Mouse (Mus musculus): ENCODE measurements around the gene Gdpd5. TPM values are rescaled to one million over a fixed set of nuclear protein-coding genes. Genes with fewer than 3 reads are reported as not detected.

The Gdpd5 gene
- polyA plus RNA-seq, 1 experiment from 2014 or later = 39.9 TPM

- H3K4me3 ChIP-seq (ENCODE audit: low read depth, low read length) = peak overlapping the region; percentile 44
- DNase-seq (ENCODE audit: low spot score) (peak; percentile 50), ATAC-seq (ENCODE audit: insufficient read depth, low FRiP score, low TSS enrichment) (peak; percentile 3; the same call in 1 of the 2 replicates)
- H3K27me3 ChIP-seq (ENCODE audit: control insufficient read depth, insufficient read depth, low read length) = no peaks in the 10 kb centered on the region
- H3K4me2 ChIP-seq (ENCODE audit: low read depth) = peak overlapping the region; percentile 71
- H3K9me3 ChIP-seq (ENCODE audit: control insufficient read depth, low read length) = no peaks in the 10 kb centered on the region
- 10% methylated on average over 12 of the region's 12 CpGs for WGBS
- peaks cover 19% of the 10 kb centered on the region for H3K36me3 ChIP-seq (ENCODE audit: control insufficient read depth, insufficient read depth, low read length)
- peak overlapping the region; percentile 81 for H3K9ac ChIP-seq (ENCODE audit: low read length)
- H3K27ac ChIP-seq (ENCODE audit: low read depth, low read length) = peak overlapping the region; percentile 86
- peaks cover 44% of the 10 kb centered on the region for H3K4me1 ChIP-seq (ENCODE audit: control insufficient read depth, insufficient read depth, low read length)
Measured at GRCm38 (mm10) chr7:99351104-99351801, 30.0 kb upstream of the Gdpd5 start.

- Histone ChIP-seq H3K4me2 (ENCODE audit: low read depth) (peak overlapping the region; percentile 71), H3K9ac (ENCODE audit: low read length) (peak overlapping the region; percentile 81), H3K27me3 (ENCODE audit: control insufficient read depth, insufficient read depth, low read length) (no peaks in the 10 kb centered on the region), H3K9me3 (ENCODE audit: control insufficient read depth, low read length) (no peaks in the 10 kb centered on the region), H3K36me3 (ENCODE audit: control insufficient read depth, insufficient read depth, low read length) (peaks cover 11% of the 10 kb centered on the region), H3K27ac (ENCODE audit: low read depth, low read length) (peak overlapping the region; percentile 86), H3K4me3 (ENCODE audit: low read depth, low read length) (peak overlapping the region; percentile 44), H3K4me1 (ENCODE audit: control insufficient read depth, insufficient read depth, low read length) (peaks cover 49% of the 10 kb centered on the region)
- peak; percentile 71 for ATAC-seq (ENCODE audit: insufficient read depth, low FRiP score, low TSS enrichment)
- DNase-seq (ENCODE audit: low spot score) = peak; percentile 80
- WGBS = under 1% methylated on average over 18 of the region's 18 CpGs
Measured at GRCm38 (mm10) chr7:99351802-99352517, 29.3 kb upstream of the Gdpd5 start.

- peak; percentile 18; the same call in 1 of the 2 replicates for ATAC-seq (ENCODE audit: insufficient read depth, low FRiP score, low TSS enrichment)
- Histone ChIP-seq H3K4me2 (ENCODE audit: low read depth) (peak within 1 kb of the TSS; percentile 71), H3K4me1 (ENCODE audit: control insufficient read depth, insufficient read depth, low read length) (peaks cover 54% of the 10 kb centered on the region), H3K9me3 (ENCODE audit: control insufficient read depth, low read length) (no peaks in the 10 kb centered on the region), H3K4me3 (ENCODE audit: low read depth, low read length) (peak within 1 kb of the TSS; percentile 44), H3K27ac (ENCODE audit: low read depth, low read length) (peak within 1 kb of the TSS; percentile 86), H3K9ac (ENCODE audit: low read length) (peak within 1 kb of the TSS; percentile 81), H3K36me3 (ENCODE audit: control insufficient read depth, insufficient read depth, low read length) (peaks cover 7% of the 10 kb centered on the region), H3K27me3 (ENCODE audit: control insufficient read depth, insufficient read depth, low read length) (no peaks in the 10 kb centered on the region)
- DNase-seq (ENCODE audit: low spot score) = peak; percentile 85
- under 1% methylated on average over 31 of the region's 35 CpGs for WGBS
Measured at GRCm38 (mm10) chr7:99352526-99353400, 28.5 kb upstream of the Gdpd5 start, which contains the start of gene Serpinh1. TSS of gene Serpinh1 (minus strand) at chr7:99353239.

- ATAC-seq (ENCODE audit: insufficient read depth, low FRiP score, low TSS enrichment) = no peak
Measured at GRCm38 (mm10) chr7:99355731-99356131, 25.5 kb upstream of the Gdpd5 start.

GRCm38 (mm10) chr7:99356244-99356930 lies 24.8 kb upstream of the Gdpd5 start:
- Histone ChIP-seq H3K4me2 (ENCODE audit: low read depth) (no peak overlapping the region; the same call in 1 of the 2 replicates), H3K4me3 (ENCODE audit: low read depth, low read length) (no peak overlapping the region), H3K27me3 (ENCODE audit: control insufficient read depth, insufficient read depth, low read length) (no peaks in the 10 kb centered on the region), H3K4me1 (ENCODE audit: control insufficient read depth, insufficient read depth, low read length) (peaks cover 49% of the 10 kb centered on the region), H3K9me3 (ENCODE audit: control insufficient read depth, low read length) (no peaks in the 10 kb centered on the region), H3K9ac (ENCODE audit: low read length) (peak overlapping the region; percentile 46; the same call in 1 of the 2 replicates), H3K27ac (ENCODE audit: low read depth, low read length) (peak overlapping the region; percentile 87), H3K36me3 (ENCODE audit: control insufficient read depth, insufficient read depth, low read length) (no peaks in the 10 kb centered on the region)
- 43% methylated on average over 8 of the region's 9 CpGs for WGBS
- DNase-seq (ENCODE audit: low spot score) (no peak), ATAC-seq (ENCODE audit: insufficient read depth, low FRiP score, low TSS enrichment) (no peak)

More at GRCm38 (mm10) chr7:99355731-99356131, 25.5 kb upstream of the Gdpd5 start:
- Histone ChIP-seq H3K4me3 (ENCODE audit: low read depth, low read length) (no peak overlapping the region), H3K9ac (ENCODE audit: low read length) (peak overlapping the region; percentile 46; the same call in 1 of the 2 replicates), H3K27ac (ENCODE audit: low read depth, low read length) (peak overlapping the region; percentile 87), H3K9me3 (ENCODE audit: control insufficient read depth, low read length) (no peaks in the 10 kb centered on the region), H3K36me3 (ENCODE audit: control insufficient read depth, insufficient read depth, low read length) (no peaks in the 10 kb centered on the region), H3K4me1 (ENCODE audit: control insufficient read depth, insufficient read depth, low read length) (peaks cover 51% of the 10 kb centered on the region), H3K27me3 (ENCODE audit: control insufficient read depth, insufficient read depth, low read length) (no peaks in the 10 kb centered on the region), H3K4me2 (ENCODE audit: low read depth) (peak overlapping the region; percentile 19; the same call in 1 of the 2 replicates)
- DNase-seq (ENCODE audit: low spot score) = peak; percentile 85
- 7% methylated on average over 7 of the region's 7 CpGs for WGBS

GRCm38 (mm10) chr7:99357201-99357600 lies 24.0 kb upstream of the Gdpd5 start:
- 0 out of 2 replicates have a peak overlapping the region, but pooled peaks have one; percentile 5 for H3K9ac ChIP-seq (ENCODE audit: low read length)
- ATAC-seq (ENCODE audit: insufficient read depth, low FRiP score, low TSS enrichment) (no peak), DNase-seq (ENCODE audit: low spot score) (no peak)
- no peaks in the 10 kb centered on the region for H3K27me3 ChIP-seq (ENCODE audit: control insufficient read depth, insufficient read depth, low read length)
- H3K4me1 ChIP-seq (ENCODE audit: control insufficient read depth, insufficient read depth, low read length) = peaks cover 43% of the 10 kb centered on the region
- no peak overlapping the region for H3K4me3 ChIP-seq (ENCODE audit: low read depth, low read length)
- WGBS = 67% methylated on average over 7 of the region's 7 CpGs
- H3K4me2 ChIP-seq (ENCODE audit: low read depth) = no peak overlapping the region
- H3K9me3 ChIP-seq (ENCODE audit: control insufficient read depth, low read length) = no peaks in the 10 kb centered on the region
- H3K27ac ChIP-seq (ENCODE audit: low read depth, low read length) = no peak overlapping the region
- H3K36me3 ChIP-seq (ENCODE audit: control insufficient read depth, insufficient read depth, low read length) = no peaks in the 10 kb centered on the region

- H3K27ac ChIP-seq (ENCODE audit: low read depth, low read length) = no peak overlapping the region
Measured at GRCm38 (mm10) chr7:99358371-99358770, 22.8 kb upstream of the Gdpd5 start.

More at GRCm38 (mm10) chr7:99358371-99358770, 22.8 kb upstream of the Gdpd5 start:
- WGBS = 93% methylated on average over 8 of the region's 8 CpGs
- H3K36me3 ChIP-seq (ENCODE audit: control insufficient read depth, insufficient read depth, low read length) = no peaks in the 10 kb centered on the region
- no peak for ATAC-seq (ENCODE audit: insufficient read depth, low FRiP score, low TSS enrichment)
- no peak for DNase-seq (ENCODE audit: low spot score)
- H3K9me3 ChIP-seq (ENCODE audit: control insufficient read depth, low read length) = no peaks in the 10 kb centered on the region
- H3K4me3 ChIP-seq (ENCODE audit: low read depth, low read length) = no peak overlapping the region
- H3K9ac ChIP-seq (ENCODE audit: low read length) = no peak overlapping the region
- peaks cover 36% of the 10 kb centered on the region for H3K4me1 ChIP-seq (ENCODE audit: control insufficient read depth, insufficient read depth, low read length)
- no peaks in the 10 kb centered on the region for H3K27me3 ChIP-seq (ENCODE audit: control insufficient read depth, insufficient read depth, low read length)
- H3K4me2 ChIP-seq (ENCODE audit: low read depth) = no peak overlapping the region
